Mouse (Mus musculus) hindbrain, embryonic 14.5 days (tissue): Measurements from ENCODE around the gene Rfxank. TPM values are rescaled to one million over a fixed set of nuclear protein-coding genes. Genes with fewer than 3 reads are reported as not detected.

Experiments
- ATAC-seq: fragments of 200-750 bp; cut with Nextera tagmentation; 2 replicates; pipeline ENCODE4 v1.8.0; 2017; ENCODE audit warnings: moderate number of reproducible peaks, mild to moderate bottlenecking, moderate TSS enrichment, moderate library complexity; ENCODE audit not compliant: low FRiP score
- DNase-seq: peaks from one replicate; pipeline ENCODE4 v3.0.0-alpha.2; 2015; ENCODE audit warnings: low spot score
- H3K27ac ChIP-seq: fragments of 300-500 bp; sonication (generic); 2 replicates; pipeline ENCODE4 v1.5.1; 2014; ENCODE audit warnings: mild to moderate bottlenecking, moderate library complexity
- H3K27me3 ChIP-seq: fragments of 300-500 bp; sonication (generic); 2 replicates; pipeline ENCODE4 v1.6.1; 2014; ENCODE audit warnings: mild to moderate bottlenecking, low read length, mixed read lengths; ENCODE audit not compliant: control insufficient read depth, insufficient read depth
- H3K36me3 ChIP-seq: fragments of 300-500 bp; sonication (generic); replicated peaks from 2 replicates; pipeline ENCODE4 v1.6.1; 2014; ENCODE audit not compliant: control insufficient read depth, insufficient read depth
- H3K4me1 ChIP-seq: fragments of 300-500 bp; sonication (generic); replicated peaks from 2 replicates; pipeline ENCODE4 v1.6.1; 2014; ENCODE audit warnings: antibody characterized with exemption, low read length, mixed read lengths; ENCODE audit not compliant: control insufficient read depth, insufficient read depth
- H3K4me2 ChIP-seq: fragments of 300-500 bp; sonication (generic); replicated peaks from 2 replicates; pipeline ENCODE4 v1.6.1; 2014; ENCODE audit warnings: mild to moderate bottlenecking, moderate library complexity
- H3K4me3 ChIP-seq: fragments of 300-500 bp; sonication (generic); replicated peaks from 2 replicates; pipeline ENCODE4 v1.5.1; 2014; ENCODE audit warnings: mild to moderate bottlenecking, low read length
- H3K9ac ChIP-seq: fragments of 300-500 bp; sonication (generic); 2 replicates; pipeline ENCODE4 v1.6.1; 2014
- H3K9me3 ChIP-seq: fragments of 300-500 bp; sonication (generic); 2 replicates; pipeline ENCODE4 v1.6.1; 2016; ENCODE audit warnings: low read length; ENCODE audit not compliant: control insufficient read depth
- WGBS: fragments of 180-500 bp; shearing (Covaris S2); extraction: QIAGEN DNeasy Blood & Tissue Kit; methylation state at CpG from one replicate; pipeline ENCODE4 v1.1.7; 2014; 5-methylcytosine and 5-hydroxymethylcytosine counted together
- polyA plus RNA-seq: library from polyadenylated mRNA; unstranded; fragments of >200 nt; fragmentation: Nextera tagmentation; extraction: Ambion mirVana; gene quantifications from 2 replicates; pipeline ENCODE4 v1.2.1, GENCODE M21; 2014

The Rfxank gene
- polyA plus RNA-seq, 1 experiment from 2014 or later: 8.2 TPM

DNA sequence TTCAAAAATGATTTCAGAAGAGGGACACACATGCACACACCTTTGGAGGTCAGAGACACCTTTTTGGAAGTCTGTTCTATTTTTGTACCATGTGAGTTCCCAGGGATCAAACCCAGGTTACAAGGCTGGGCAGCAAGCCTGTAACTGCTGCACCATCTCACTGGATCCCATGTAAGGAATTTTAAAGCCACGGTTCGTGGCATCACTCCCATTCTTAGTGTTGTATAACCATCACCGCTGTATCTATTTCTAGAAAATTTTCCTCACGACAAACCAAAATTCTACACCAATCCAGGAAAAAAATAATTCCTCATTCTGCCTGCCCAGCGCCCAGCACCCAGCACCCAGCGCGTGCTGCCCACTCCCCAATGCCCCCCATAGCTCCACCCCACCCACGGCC, 39.7 kb downstream of the Rfxank start:
- Histone ChIP-seq H3K27me3 (no peaks in the 10 kb centered on the region), H3K4me1 (no peaks in the 10 kb centered on the region; the same call in 1 of the 2 replicates), H3K4me2 (no peak overlapping the region), H3K27ac (no peak overlapping the region), H3K36me3 (peaks cover 100% of the 10 kb centered on the region), H3K4me3 (no peak overlapping the region), H3K9me3 (no peaks in the 10 kb centered on the region), H3K9ac (no peak overlapping the region)
- ATAC-seq: no peak
- DNase-seq: no peak
- WGBS: 86% methylated on average over 8 of the region's 8 CpGs

DNA sequence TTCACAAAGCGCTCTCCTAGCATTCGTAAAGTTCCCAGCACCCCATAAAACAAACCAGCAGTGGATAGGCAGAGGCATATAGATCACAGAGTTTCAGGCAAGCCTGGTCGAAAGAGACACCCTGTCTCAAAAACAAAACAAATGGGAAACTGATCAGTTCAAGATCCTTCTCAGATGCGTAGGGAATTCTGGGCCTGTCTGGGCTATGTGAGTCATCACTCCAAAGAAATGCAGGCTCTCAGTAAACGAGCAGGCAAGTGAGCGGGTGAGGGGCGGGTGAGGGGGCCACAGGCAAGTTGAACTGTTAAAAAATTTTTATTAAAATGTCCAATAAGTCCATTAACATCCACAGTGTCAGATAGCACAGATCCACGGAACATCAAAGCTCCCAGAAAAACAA, 46.2 kb downstream of the Rfxank start:
- ATAC-seq: no peak
- Histone ChIP-seq H3K4me1 (peaks cover 11% of the 10 kb centered on the region), H3K9me3 (no peaks in the 10 kb centered on the region), H3K9ac (no peak overlapping the region), H3K27ac (no peak overlapping the region), H3K4me2 (no peak overlapping the region), H3K4me3 (no peak overlapping the region), H3K27me3 (peaks cover 20% of the 10 kb centered on the region), H3K36me3 (peaks cover 46% of the 10 kb centered on the region)
- DNase-seq: no peak
- 70% methylated on average over 8 of the region's 8 CpGs for WGBS

DNA sequence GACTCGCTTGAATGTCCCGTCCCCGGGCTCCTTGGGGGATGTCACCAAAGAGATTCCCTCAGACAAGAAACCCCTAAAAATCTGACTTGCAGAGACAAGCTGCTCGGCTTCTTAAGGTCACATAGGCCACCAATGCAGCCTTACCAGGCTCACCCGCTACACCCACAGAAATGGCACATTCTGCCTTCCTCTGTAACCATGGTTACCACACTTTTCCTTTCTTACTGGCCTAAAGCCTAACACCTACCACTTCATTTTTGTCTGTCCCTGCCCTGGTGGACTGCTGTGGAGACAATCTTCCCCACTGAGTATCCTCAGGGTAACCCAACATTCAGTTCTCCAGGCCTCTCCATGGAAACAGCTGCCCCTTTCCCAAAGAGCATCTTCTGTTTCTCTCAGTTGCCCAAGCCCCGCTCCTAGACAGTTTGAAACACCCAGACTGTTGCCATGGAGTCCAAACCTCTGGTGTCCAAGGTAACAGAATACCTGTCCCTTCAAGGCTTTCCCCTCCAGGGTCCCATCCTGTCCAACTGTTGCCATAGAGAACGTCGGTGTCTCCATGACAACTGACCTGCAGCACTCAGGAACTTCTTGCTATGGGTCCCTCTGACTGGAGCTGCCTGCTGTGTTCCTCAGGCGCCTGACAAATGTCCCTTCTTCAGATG, 49.5 kb downstream of the Rfxank start:
- H3K9me3 ChIP-seq: no peaks in the 10 kb centered on the region
- no peak overlapping the region for H3K4me2 ChIP-seq
- peaks cover 12% of the 10 kb centered on the region for H3K36me3 ChIP-seq
- peaks cover 53% of the 10 kb centered on the region for H3K27me3 ChIP-seq
- peak; percentile 22 for ATAC-seq
- H3K4me1 ChIP-seq: peaks cover 20% of the 10 kb centered on the region
- H3K4me3 ChIP-seq: no peak overlapping the region
- WGBS: 30% methylated on average over 9 of the region's 9 CpGs
- H3K9ac ChIP-seq: no peak overlapping the region; the same call in 1 of the 2 replicates
- DNase-seq: no peak
- no peak overlapping the region for H3K27ac ChIP-seq

DNA sequence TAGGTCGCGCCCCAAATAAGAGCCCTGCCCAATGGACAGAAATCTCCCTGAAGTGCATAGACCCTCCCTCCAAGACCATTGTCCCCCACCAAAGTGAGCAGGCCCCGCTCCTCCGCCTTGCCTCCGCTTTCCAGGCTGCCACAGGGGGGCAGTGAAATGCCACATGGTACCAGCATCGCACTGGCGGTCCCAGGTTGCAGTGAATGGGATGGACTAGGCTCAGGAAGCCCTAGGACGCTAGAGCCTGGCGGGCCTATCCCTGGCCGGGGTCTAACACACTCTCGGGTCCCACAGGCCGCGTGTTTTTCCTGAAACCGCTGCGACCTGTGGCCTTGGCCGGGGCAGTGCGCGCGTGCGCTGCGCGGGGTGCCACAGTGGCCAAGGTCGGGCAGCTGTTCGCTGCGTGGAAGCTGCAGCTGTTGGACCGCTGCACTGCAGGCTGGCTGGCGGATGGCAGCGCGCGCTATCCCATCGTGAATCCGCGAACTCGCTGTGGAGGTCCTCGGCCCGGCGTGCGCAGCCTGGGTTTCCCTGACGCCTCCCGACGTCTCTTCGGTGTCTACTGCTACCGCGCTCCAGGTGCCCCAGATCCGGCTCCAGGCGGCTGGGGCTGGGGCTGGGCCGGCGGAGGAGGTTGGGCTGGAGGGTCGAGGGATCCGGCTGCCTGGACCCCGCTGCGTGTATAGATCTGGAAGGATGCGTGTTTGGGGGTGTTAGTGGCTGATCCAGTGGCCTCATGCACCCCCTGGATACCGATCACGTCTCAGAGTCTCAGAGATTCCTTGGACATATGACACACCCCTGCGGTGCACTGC, 50.9 kb downstream of the Rfxank start:
- Histone ChIP-seq H3K27me3 (peaks cover 67% of the 10 kb centered on the region), H3K4me1 (peaks cover 31% of the 10 kb centered on the region), H3K4me2 (peak overlapping the region; percentile 83), H3K9me3 (no peaks in the 10 kb centered on the region), H3K4me3 (peak overlapping the region; percentile 35), H3K36me3 (no peaks in the 10 kb centered on the region), H3K27ac (no peak overlapping the region), H3K9ac (peak overlapping the region; percentile 55)
- WGBS: 4% methylated on average over 56 of the region's 56 CpGs
- ATAC-seq (peak; percentile 61; the same call in 1 of the 2 replicates), DNase-seq (peak; percentile 69)

DNA sequence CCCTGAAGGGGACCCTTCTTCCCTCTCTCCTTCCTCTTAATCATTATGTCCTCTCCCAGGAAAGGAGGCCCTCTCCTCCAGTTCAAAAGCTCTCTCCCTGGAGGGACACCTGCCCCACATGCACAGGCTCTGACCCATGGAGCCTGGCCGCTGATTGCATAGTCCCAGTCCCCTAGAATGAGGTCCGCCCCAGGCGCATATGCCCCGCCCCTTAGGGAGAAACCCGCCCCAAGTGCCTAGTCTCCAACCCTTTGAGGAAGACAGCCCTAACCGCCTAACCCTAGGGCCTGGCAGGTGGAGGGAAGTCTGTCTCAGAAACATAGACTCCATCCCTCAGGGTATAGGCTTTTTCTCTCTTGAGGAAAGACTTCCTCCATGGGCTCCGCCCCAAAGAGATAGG, 51.7 kb downstream of the Rfxank start:
- DNase-seq: no peak
- 6% methylated on average over 7 of the region's 7 CpGs for WGBS
- Histone ChIP-seq H3K27ac (no peak overlapping the region), H3K36me3 (no peaks in the 10 kb centered on the region), H3K27me3 (peaks cover 74% of the 10 kb centered on the region), H3K9me3 (no peaks in the 10 kb centered on the region), H3K4me1 (peaks cover 31% of the 10 kb centered on the region), H3K4me2 (peak overlapping the region; percentile 83; the same call in 1 of the 2 replicates), H3K9ac (no peak overlapping the region), H3K4me3 (no peak overlapping the region)
- no peak for ATAC-seq

DNA sequence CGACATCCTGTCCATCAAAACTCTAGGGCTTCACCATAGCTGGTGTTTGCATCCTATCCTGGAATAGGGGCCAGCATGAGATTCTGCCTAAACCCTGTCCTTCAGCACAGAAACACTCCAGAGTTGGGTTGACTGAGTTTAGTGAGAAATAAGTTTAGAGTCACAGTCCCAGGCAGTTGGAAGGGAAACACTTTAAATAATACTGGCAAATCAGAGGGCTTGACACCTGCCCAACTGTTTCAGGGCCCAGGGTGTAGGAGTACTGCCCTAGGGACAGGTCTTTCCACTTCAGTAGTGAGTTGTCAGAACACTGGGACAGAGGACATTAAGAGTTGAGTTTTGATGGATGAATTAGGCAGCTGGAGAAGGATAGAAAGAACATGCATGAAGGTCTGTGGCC, 52.8 kb downstream of the Rfxank start:
- H3K27me3 ChIP-seq: peaks cover 77% of the 10 kb centered on the region
- no peak overlapping the region for H3K27ac ChIP-seq
- H3K36me3 ChIP-seq: no peaks in the 10 kb centered on the region
- no peak overlapping the region for H3K9ac ChIP-seq
- no peak overlapping the region for H3K4me3 ChIP-seq
- WGBS: 29% methylated on average over 1 of the region's 1 CpGs
- H3K9me3 ChIP-seq: no peaks in the 10 kb centered on the region
- DNase-seq: no peak
- no peak for ATAC-seq
- H3K4me1 ChIP-seq: peaks cover 31% of the 10 kb centered on the region
- no peak overlapping the region for H3K4me2 ChIP-seq

DNA sequence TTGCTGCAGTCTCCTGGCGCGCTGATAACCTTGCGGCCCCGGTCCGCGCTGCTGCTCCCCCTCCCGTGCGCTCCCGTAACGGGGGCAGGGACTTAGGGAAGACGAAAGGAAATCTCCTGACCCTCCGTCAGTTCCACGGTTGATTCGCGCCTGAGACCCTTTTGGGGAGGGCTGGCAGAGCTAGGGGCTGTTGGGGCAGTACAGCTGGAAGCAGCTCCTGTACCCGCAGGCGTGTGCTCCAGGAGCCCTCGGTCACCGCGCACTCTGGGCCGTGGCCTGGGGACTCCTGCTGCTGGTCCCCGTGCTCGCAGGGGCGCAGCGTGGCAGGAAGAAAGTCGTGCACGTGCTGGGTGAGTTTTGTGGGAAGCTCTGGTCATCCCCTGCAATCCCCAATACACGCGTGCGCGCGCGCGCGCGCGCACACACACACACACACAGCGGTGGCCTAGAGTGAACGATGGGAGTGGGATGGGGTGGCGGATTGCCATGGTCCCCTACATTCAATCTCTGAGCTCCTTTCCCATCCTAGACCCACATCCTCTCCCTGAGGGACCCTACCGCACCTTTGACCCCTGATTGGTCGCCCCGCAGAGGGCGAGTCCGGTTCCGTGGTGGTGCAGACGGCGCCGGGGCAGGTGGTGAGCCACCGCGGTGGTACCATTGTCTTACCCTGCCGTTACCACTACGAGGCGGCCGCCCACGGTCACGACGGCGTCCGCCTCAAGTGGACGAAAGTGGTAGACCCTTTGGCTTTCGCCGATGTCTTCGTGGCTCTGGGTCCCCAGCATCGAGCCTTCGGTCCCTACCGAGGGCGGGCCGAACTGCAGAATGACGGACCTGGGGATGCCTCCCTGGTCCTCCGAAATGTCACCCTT, 54.5 kb downstream of the Rfxank start:
- no peak overlapping the region for H3K27ac ChIP-seq
- WGBS: under 1% methylated on average over 68 of the region's 71 CpGs
- ATAC-seq (0 out of 2 replicates have a peak, but pooled peaks have one; percentile 19), DNase-seq (peak; percentile 50)
- peak overlapping the region; percentile 41 for H3K9ac ChIP-seq
- H3K4me2 ChIP-seq: peak overlapping the region; percentile 95
- H3K36me3 ChIP-seq: no peaks in the 10 kb centered on the region
- peak overlapping the region; percentile 43 for H3K4me3 ChIP-seq
- H3K4me1 ChIP-seq: peaks cover 24% of the 10 kb centered on the region
- H3K9me3 ChIP-seq: no peaks in the 10 kb centered on the region
- peaks cover 74% of the 10 kb centered on the region for H3K27me3 ChIP-seq

DNA sequence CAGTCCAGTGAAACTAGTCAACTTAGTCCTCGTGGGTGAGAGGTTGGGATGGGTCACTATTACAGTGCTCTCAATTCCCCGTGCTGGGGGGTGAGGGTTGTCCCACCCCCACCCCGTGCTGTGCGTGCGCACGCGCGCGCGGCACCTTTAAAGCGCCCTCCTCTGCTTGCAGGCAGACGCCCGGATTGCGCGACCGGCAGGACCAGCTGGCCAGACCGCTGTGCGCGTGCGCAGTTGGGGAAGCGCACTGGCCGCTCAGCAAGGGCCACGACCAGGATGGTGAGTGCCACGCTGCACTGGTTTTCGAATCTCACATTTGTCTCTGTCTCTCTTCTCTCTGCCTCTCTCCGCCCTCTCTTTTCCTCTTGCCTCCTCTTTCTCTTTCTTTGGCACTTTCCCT, 55.7 kb downstream of the Rfxank start, which contains the start of gene Hapln4:
Hapln4 (plus strand) TSS at position 173 of the 400 bp plus-strand sequence.
- Histone ChIP-seq H3K9me3 (no peaks in the 10 kb centered on the region), H3K27me3 (peaks cover 63% of the 10 kb centered on the region), H3K9ac (peak within 1 kb of the TSS; percentile 41), H3K4me3 (peak within 1 kb of the TSS; percentile 43), H3K27ac (no peak within 1 kb of the TSS), H3K36me3 (peaks cover under 1% of the 10 kb centered on the region; the same call in 1 of the 2 replicates), H3K4me1 (peaks cover 20% of the 10 kb centered on the region), H3K4me2 (peak within 1 kb of the TSS; percentile 95)
- ATAC-seq: no peak
- no peak for DNase-seq
- WGBS: under 1% methylated on average over 26 of the region's 26 CpGs

DNA sequence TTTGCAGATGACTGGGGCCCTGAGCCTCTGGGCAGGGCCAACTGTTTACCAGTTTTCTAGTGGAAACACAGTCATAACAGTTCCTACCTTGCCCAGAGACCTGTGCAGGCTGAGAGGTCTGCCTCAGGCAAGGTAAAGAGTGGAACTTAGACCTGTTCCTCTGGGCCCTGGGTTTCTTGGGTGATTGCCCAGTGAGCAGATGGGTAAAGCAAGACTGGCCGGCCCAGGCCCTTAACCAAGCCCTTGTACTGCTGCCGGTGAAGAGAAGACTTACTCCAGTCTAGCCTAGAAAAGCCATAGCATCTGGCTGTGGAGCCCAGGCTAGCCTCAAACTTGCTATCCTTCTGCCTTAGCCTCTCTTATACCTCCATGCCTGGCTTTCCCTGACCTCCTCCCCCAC, 57.0 kb downstream of the Rfxank start:
- no peak for ATAC-seq
- Histone ChIP-seq H3K9ac (no peak overlapping the region), H3K36me3 (peaks cover 9% of the 10 kb centered on the region), H3K27me3 (peaks cover 50% of the 10 kb centered on the region), H3K4me3 (no peak overlapping the region), H3K27ac (no peak overlapping the region), H3K4me2 (no peak overlapping the region), H3K4me1 (peaks cover 15% of the 10 kb centered on the region), H3K9me3 (no peaks in the 10 kb centered on the region)
- WGBS: 70% methylated on average over 2 of the region's 2 CpGs
- DNase-seq: no peak
